Mouse (Mus musculus) MEL (cell line): ENCODE results near the gene Aldh4a1. TPM values are rescaled to one million over a fixed set of nuclear protein-coding genes. Genes with fewer than 3 reads are reported as not detected.

ENCODE experiments used
- DNase-seq: peaks from one replicate; pipeline ENCODE4 v3.0.0; 2011; ENCODE audit warnings: low read depth, low spot score
- H3K27ac ChIP-seq: 2 replicates; pipeline ENCODE4 v1.5.1; 2012; ENCODE audit warnings: low read depth, mild to moderate bottlenecking, control low read depth, low read length, moderate library complexity; ENCODE audit not compliant: control insufficient read depth
- H3K27me3 ChIP-seq, 2 experiments: fragments of 150-350 bp in 1 of 2; sonication (generic) in 1 of 2; 2 replicates each; pipeline ENCODE4 v1.6.1; 2012; ENCODE audit warnings: low read length in 2 of 2, mild to moderate bottlenecking in 2 of 2, improper control_type of control experiment in 1 of 2, moderate library complexity in 1 of 2; ENCODE audit not compliant: insufficient read depth in 2 of 2, control insufficient read depth in 1 of 2
- H3K36me3 ChIP-seq, 2 experiments: 2 replicates each; pipeline ENCODE4 v1.6.1; 2012 to 2014; ENCODE audit warnings: low read length in 2 of 2, improper control_type of control experiment in 1 of 2, inconsistent platforms in 1 of 2, mild to moderate bottlenecking in 1 of 2; ENCODE audit not compliant: insufficient read depth in 2 of 2, control insufficient read depth in 1 of 2
- H3K4me1 ChIP-seq, 2 experiments: fragments of 150-350 bp in 1 of 2; sonication (generic) in 1 of 2; 2 replicates each; pipeline ENCODE4 v1.6.1; 2012; ENCODE audit warnings: low read length in 2 of 2, improper control_type of control experiment in 1 of 2, mild to moderate bottlenecking in 1 of 2; ENCODE audit not compliant: insufficient read depth in 2 of 2, control insufficient read depth in 1 of 2
- H3K4me3 ChIP-seq, 2 experiments: fragments of 150-350 bp in 1 of 2; sonication (generic) in 1 of 2; 2 replicates each; pipeline ENCODE4 v1.5.1; 2012; ENCODE audit warnings: low read depth in 2 of 2, low read length in 2 of 2, mild to moderate bottlenecking in 2 of 2, moderate library complexity in 2 of 2, control low read depth in 1 of 2, improper control_type of control experiment in 1 of 2; ENCODE audit not compliant: control insufficient read depth in 1 of 2, insufficient read depth in 1 of 2
- H3K79me2 ChIP-seq: 2 replicates; pipeline ENCODE4 v1.6.1; 2012; ENCODE audit warnings: mild to moderate bottlenecking, low read length, moderate library complexity; ENCODE audit not compliant: control insufficient read depth, poor library complexity, insufficient read depth
- H3K9ac ChIP-seq: 2 replicates; pipeline ENCODE4 v1.6.1; 2012; ENCODE audit warnings: low read depth, mild to moderate bottlenecking, control low read depth, low read length, moderate library complexity; ENCODE audit not compliant: control insufficient read depth, poor library complexity, severe bottlenecking
- H3K9me3 ChIP-seq: fragments of 150-350 bp; sonication (generic); replicated peaks from 2 replicates; pipeline ENCODE4 v1.6.1; 2012; ENCODE audit warnings: mild to moderate bottlenecking, low read length, improper control_type of control experiment, moderate library complexity; ENCODE audit not compliant: insufficient read depth
- CHD1 ChIP-seq: IDR thresholded peaks from 2 replicates; pipeline ENCODE4 v1.6.1; 2012; ENCODE audit warnings: low read depth, mild to moderate bottlenecking, inconsistent platforms, low read length, improper control_type of control experiment
- CHD2 ChIP-seq: IDR thresholded peaks from 2 replicates; pipeline ENCODE4 v1.6.1; 2011; ENCODE audit warnings: low read length, improper control_type of control experiment
- ELF1 ChIP-seq: IDR thresholded peaks from 2 replicates; pipeline ENCODE4 v1.6.1; 2014; ENCODE audit warnings: low read depth, mild to moderate bottlenecking, inconsistent platforms, low read length, improper control_type of control experiment, moderate library complexity
- EP300 ChIP-seq, 2 experiments: IDR thresholded peaks; 2 replicates each; pipeline ENCODE4 v1.6.1; 2011; ENCODE audit warnings: improper control_type of control experiment in 2 of 2, low read length in 2 of 2, low read depth in 1 of 2, mild to moderate bottlenecking in 1 of 2
- ETS1 ChIP-seq: IDR thresholded peaks from 2 replicates; pipeline ENCODE4 v1.6.1; 2012; ENCODE audit warnings: low read depth, mild to moderate bottlenecking, inconsistent platforms, low read length, improper control_type of control experiment, moderate library complexity
- HCFC1 ChIP-seq: IDR thresholded peaks from 2 replicates; pipeline ENCODE4 v1.6.1; 2012; ENCODE audit warnings: low read depth, mild to moderate bottlenecking, inconsistent platforms, low read length, improper control_type of control experiment, moderate library complexity
- MAFK ChIP-seq: IDR thresholded peaks from 2 replicates; pipeline ENCODE4 v1.6.1; 2011; ENCODE audit warnings: low read depth, mild to moderate bottlenecking, low read length, improper control_type of control experiment, borderline replicate concordance
- MEF2A ChIP-seq: IDR thresholded peaks from 2 replicates; pipeline ENCODE4 v1.6.1; 2014; ENCODE audit warnings: low read depth, mild to moderate bottlenecking, inconsistent platforms, low read length, improper control_type of control experiment; ENCODE audit not compliant: poor library complexity, insufficient replicate concordance, severe bottlenecking; ENCODE audit errors: extremely low read depth
- MXI1 ChIP-seq: IDR thresholded peaks from 2 replicates; pipeline ENCODE4 v1.6.1; 2011; ENCODE audit warnings: mild to moderate bottlenecking, low read depth, low read length, improper control_type of control experiment
- MYC ChIP-seq: IDR thresholded peaks from 2 replicates; pipeline ENCODE4 v1.6.1; 2011; ENCODE audit warnings: low read depth, mild to moderate bottlenecking, low read length, improper control_type of control experiment, moderate library complexity
- NELFE ChIP-seq: IDR thresholded peaks from 2 replicates; pipeline ENCODE4 v1.6.1; 2011; ENCODE audit warnings: low read depth, low read length, improper control_type of control experiment
- NRF1 ChIP-seq: IDR thresholded peaks from 2 replicates; pipeline ENCODE4 v1.6.1; 2014; ENCODE audit warnings: low read depth, mild to moderate bottlenecking, inconsistent platforms, low read length, improper control_type of control experiment, moderate library complexity; ENCODE audit not compliant: poor library complexity, insufficient read depth, severe bottlenecking
- POLR2AphosphoS2 ChIP-seq: IDR thresholded peaks from 2 replicates; pipeline ENCODE4 v1.6.1; 2011; ENCODE audit warnings: low read length, improper control_type of control experiment
- RAD21 ChIP-seq: IDR thresholded peaks from 2 replicates; pipeline ENCODE4 v1.6.1; 2011; ENCODE audit warnings: mild to moderate bottlenecking, low read depth, low read length, improper control_type of control experiment
- RCOR1 ChIP-seq: IDR thresholded peaks from 2 replicates; pipeline ENCODE4 v1.6.1; 2012; ENCODE audit warnings: low read depth, mild to moderate bottlenecking, inconsistent platforms, low read length, improper control_type of control experiment
- SMC3 ChIP-seq: IDR thresholded peaks from 2 replicates; pipeline ENCODE4 v1.6.1; 2011; ENCODE audit warnings: low read depth, low read length, improper control_type of control experiment
- TAL1 ChIP-seq: IDR thresholded peaks from 2 replicates; pipeline ENCODE4 v1.6.1; 2012; ENCODE audit warnings: mild to moderate bottlenecking, inconsistent platforms, low read length, moderate library complexity, mixed read lengths
- ZC3H11A ChIP-seq: IDR thresholded peaks from 2 replicates; pipeline ENCODE4 v1.6.1; 2012; ENCODE audit warnings: low read depth, mild to moderate bottlenecking, inconsistent platforms, low read length, improper control_type of control experiment
- polyA plus RNA-seq, 2 experiments: library from polyadenylated mRNA; stranded (reverse) in 1 of 2; unstranded in 1 of 2; fragments of >175 nt in 1 of 2; fragments of >200 nt in 1 of 2; gene quantifications; 2 replicates each; pipeline versions ENCODE4 v1.2.1 to v1.2.4; 2012; ENCODE audit warnings: low replicate concordance in 2 of 2, low read depth in 1 of 2; ENCODE audit not compliant: insufficient read length in 2 of 2, insufficient read depth in 1 of 2, missing spikeins in 1 of 2
- total RNA-seq: library from RNA; depleted of rRNA; stranded (reverse); fragments of 300-350 nt; gene quantifications from 2 replicates; pipeline ENCODE4 v1.2.3, GENCODE M21; 2012

Aldh4a1 gene
- total and polyA plus RNA-seq, 3 experiments: 11.7 to 12.3 TPM; not detected in 1

DNA sequence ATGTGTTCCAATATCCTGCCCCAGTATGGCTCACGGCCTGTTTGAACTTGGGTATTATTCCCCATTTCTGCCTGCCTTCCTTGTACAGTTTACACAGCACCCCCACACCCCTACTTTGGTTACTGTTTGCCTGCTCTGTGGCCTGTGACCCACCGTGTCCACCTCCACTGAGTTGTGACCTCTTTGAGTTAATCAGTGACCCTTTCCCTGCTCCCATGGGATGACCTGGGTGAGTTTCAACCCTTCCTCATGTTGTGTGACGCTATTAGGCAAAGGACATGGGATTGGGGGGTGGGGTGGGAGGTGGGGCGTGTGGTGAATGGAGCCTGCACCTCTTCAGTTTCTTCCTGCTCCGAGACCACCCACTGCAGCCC lies 1.4 kb downstream of the Aldh4a1 start:
- Histone ChIP-seq H3K9me3 (no peaks in the 10 kb centered on the region), H3K4me3 (no peak overlapping the region), H3K36me3 (peaks cover 0 to 5% of the 10 kb centered on the region in 2 experiments; a peak in 2 of 4 replicates), H3K79me2 (no peaks in the 10 kb centered on the region; the same call in 1 of the 2 replicates), H3K27ac (no peak overlapping the region), H3K4me1 (peaks cover 2 to 8% of the 10 kb centered on the region in 2 experiments; a peak in 3 of 4 replicates), H3K9ac (no peak overlapping the region), H3K27me3 (no peaks in the 10 kb centered on the region)
- TF ChIP-seq ETS1 (no peak), HCFC1 (no peak), NELFE (no peak), RAD21 (no peak), TAL1 (no peak), ZC3H11A (no peak), NRF1 (no peak)
- DNase-seq: no peak

DNA sequence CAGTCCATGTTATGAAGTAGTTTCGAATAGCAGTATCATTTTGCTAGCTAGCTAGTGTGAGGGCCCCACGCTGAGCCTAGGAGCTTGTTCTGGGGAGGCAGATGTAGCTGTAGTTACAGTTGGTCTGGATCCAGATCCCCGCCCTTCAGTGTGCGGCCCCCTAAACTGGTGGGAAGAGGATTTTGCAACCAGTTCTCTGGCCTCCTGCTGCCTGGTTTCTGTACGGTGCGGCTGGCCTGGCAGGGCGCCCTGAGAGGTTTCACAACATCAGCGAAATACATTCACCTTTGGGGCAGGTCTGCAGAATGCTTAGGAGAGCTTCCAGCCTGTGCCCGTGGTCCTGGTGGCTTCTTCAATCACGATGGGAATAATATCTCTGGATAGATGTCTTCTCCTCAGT lies 2.0 kb downstream of the Aldh4a1 start:
- Histone ChIP-seq H3K36me3 (peaks cover 0 to 5% of the 10 kb centered on the region in 2 experiments; a peak in 2 of 4 replicates), H3K4me3 (no peak overlapping the region), H3K27me3 (no peaks in the 10 kb centered on the region)
- no peak for TF ChIP-seq ETS1
- no peak for TF ChIP-seq MAFK
- TF ChIP-seq ELF1: no peak
- TF ChIP-seq MXI1: no peak
- no peak for TF ChIP-seq POLR2AphosphoS2
- TF ChIP-seq SMC3: no peak
- no peak for TF ChIP-seq MEF2A
- no peak for TF ChIP-seq CHD1
- no peak for TF ChIP-seq RCOR1
- TF ChIP-seq MYC: no peak
- TF ChIP-seq EP300 (IDR thresholded peaks at IDR 0.05; ENCODE audit: low read depth in 1 of 2, low read length in 2 of 2): no peak
- TF ChIP-seq CHD2: no peak
- TF ChIP-seq, all 39 proteins: peak for 0
- H3K27ac ChIP-seq: no peak overlapping the region
- no peak overlapping the region for H3K9ac ChIP-seq
- H3K79me2 ChIP-seq: no peaks in the 10 kb centered on the region; the same call in 1 of the 2 replicates
- no peaks in the 10 kb centered on the region for H3K9me3 ChIP-seq
- peaks cover 2 to 8% of the 10 kb centered on the region in 2 experiments; a peak in 3 of 4 replicates for H3K4me1 ChIP-seq
- no peak for DNase-seq
